Mouse (Mus musculus): Measurements from ENCODE around the gene Bmpr1b.

- TF ChIP-seq CTCF (IDR thresholded peaks at IDR 0.05; ENCODE audit: control insufficient read depth, insufficient read depth, insufficient read length) (no peak), USF1 (IDR thresholded peaks at IDR 0.05; ENCODE audit: low read depth) (no peak)
Observed at GRCm38 (mm10) chr3:141872337-141873042, 296.7 kb downstream of the Bmpr1b start.

Measured in C2C12 (cell line).